Mouse (Mus musculus) urinary bladder, adult 18-20 months (tissue): ENCODE results near the gene Gnai2.
A peak's percentile ranks its signal among the peaks of the same experiment; 100 is the strongest.
"Not testable (repeated sequence)": the region's sequence is repeated elsewhere in the genome, so short reads cannot be mapped to it uniquely, and the experiment has no call there.

Source experiments
- DNase-seq, 2 experiments: peaks; one replicate each; pipeline ENCODE4 v3.0.0; 2022; ENCODE audit warnings: low spot score in 2 of 2, mixed read lengths in 2 of 2

Gnai2 gene

DNA sequence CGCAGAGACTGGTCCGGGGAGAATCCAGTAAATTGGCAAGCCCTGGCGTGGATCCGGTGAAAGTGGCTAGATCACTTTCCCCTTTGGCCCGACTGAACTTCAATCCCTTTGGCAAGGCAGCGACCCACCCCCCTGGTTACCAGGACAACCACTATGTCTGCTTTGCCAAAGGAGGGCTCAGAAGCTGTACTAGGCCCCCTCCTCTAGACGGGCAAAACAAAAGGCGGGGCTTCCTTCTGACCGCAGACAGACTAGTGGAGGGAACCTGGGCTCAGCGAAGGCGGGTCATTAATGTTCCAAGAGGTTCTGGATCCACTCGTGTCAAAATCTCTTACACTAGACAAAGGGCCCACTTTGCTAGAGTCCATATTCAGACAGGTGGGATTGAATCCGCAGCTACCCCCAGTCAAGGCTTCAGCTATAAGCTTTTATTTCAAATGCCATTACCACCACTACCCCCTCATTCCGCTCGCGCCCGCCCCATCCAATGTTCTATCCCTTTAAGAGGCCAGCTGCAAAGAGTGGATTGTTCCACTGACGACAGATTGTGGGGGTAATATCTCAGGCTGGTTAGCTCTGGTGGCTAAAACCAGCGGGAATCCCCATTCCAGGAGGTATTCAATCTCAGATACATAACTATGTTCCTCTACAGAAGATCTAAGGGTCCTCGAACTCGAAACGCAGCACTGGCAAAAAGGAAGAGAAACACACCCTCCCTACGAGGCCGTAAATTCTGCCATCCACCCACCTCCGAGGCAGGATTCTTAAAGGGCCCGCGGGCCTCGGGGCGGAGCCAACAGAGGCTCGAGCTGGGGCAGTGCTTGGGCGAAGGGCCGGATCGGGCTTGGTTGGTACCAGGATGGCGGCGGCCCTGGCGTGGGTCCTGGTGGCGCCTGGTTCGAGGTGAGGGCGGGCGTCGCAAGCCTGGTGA is 66.6 kb downstream of the Gnai2 start:
- peak; percentile 79 to 83 for DNase-seq

DNA sequence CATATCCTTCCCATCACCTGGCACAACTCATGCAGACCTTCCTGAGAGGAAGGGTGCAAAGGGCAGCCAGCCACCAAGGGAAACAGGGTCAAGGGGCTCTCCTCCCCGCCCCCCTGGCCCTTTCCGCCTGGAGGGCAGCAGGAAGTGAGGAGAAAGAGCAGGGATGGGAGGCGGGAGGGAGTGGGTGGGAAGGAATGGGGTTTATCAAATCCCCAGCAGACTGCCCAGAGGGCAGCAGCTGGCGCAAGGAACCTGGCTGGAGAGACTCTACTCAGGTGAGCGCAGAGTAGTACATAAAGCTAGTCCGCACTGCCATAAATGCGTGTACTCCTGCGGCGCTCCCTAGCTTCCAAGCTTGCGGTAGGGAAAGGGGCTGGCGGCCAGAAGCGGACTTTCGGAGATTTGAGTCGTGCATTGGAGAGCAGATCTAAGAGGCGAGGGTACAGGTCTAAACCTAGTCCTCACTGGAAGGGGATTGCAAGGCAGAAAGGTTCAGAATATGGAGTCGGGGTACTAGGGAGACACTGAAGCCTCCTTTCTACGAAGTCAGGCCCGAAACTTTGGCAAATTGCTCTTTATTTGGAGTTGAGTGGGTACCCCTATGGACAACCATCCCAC is 67.4 kb downstream of the Gnai2 start, which contains the start of gene Hyal2:
Hyal2 (plus strand) TSS at position 244 of the 618 bp plus-strand sequence.
- no peak for DNase-seq

DNA sequence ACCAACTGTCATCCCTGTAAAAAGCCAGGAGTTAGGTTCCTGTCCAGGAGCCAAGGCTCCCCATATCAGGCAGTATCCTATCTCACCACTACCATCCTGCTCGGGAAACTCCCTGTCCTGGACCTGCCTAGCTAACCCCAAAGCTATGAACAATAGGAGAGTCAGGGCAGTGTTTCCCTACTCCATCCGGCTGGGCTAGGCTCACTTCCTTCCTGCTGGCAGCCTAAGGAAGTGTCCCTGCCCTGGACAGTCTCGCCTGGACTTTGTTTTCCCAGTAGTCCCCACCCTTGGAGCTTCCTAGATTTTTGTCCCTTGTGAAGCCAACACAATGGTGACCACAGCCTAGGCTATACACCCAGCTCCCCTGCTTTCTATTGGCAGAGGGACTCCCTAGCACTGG is 68.3 kb downstream of the Gnai2 start:
- DNase-seq: no peak

DNA sequence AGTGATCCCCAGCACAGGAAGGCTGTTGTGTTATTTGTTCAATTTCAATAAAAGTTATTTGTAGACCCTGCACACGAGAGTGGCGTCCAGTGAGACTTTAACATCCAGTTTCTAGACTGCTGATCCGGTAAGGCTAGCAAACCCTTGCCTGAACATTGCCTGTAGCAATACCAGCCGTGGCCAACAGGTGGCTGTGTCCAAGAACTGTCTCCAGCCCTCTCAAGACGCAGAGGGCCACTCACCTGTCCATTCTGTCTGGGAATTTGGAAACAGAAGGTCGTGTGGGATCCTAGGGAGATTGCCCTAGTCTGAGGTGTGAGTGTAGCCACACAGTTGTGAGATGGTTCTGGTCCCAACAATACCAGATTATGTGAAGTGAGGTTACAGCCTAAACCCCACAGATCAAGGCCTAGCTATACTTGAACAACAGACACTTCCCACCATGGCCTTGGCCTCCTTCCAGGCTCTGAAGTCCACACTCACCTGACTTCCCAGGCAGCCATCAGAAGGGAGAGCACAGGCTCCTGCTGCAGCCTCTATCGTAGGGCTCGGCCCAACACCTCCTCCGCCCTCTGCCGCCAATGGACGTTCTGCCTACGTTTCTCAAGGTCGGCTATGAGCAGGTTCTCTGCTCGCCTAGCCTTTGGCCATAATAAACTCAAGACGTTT is 69.0 kb downstream of the Gnai2 start:
- peak in 1 of 2 experiments; percentile 78 for DNase-seq

DNA sequence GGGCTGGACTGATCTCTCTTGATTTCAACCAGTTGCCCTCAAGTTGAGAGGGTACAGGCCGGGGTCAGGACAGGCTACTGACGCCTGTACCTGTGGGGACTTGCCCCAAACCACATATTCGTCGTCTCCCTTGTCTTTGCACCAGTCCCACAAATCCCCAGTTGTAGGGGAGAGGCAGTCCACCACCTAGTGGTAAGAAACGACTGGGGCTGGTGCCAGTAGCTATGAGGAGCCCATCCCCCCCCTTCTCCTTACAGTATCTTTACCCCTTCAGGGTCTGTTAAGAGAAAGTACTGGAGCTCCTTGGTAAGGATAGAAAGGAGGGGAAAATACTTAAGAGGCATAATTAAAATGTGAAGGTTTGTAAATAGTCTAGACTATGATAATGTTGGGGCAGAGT is 69.6 kb downstream of the Gnai2 start:
- not testable (repeated sequence) for DNase-seq
